Mouse (Mus musculus) yolk sac, embryonic 10.5 days (tissue): ENCODE results near the gene Pigk.

Source experiments
- DNase-seq: peaks from one replicate; pipeline ENCODE4 v3.0.0-alpha.2; 2017; ENCODE audit warnings: low spot score

Pigk gene

GRCm38 (mm10) chr3:152728238-152728637, 14.3 kb downstream of the Pigk start:
- DNase-seq: no peak

- no peak for DNase-seq
Observed at GRCm38 (mm10) chr3:152733011-152733410, 19.1 kb downstream of the Pigk start.

DNA sequence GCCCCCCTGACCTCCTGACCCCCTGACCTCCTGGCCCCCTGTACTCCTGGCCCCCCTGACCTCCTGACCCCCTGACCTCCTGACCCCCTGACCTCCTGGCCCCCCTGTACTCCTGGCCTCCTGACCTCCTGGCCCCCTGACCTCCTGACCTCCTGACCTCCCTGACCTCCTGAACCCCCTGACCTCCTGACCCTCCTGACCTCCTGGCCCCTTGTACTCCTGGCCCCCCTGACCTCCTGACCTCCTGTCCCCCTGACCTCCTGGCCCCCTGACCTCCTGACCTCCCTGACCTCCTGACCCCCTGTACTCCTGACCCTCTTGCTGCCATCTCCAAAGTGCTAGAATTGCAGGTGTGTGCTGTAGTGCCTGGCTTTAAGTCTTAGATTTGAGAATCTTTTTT, 19.6 kb downstream of the Pigk start:
- DNase-seq: no peak

DNA sequence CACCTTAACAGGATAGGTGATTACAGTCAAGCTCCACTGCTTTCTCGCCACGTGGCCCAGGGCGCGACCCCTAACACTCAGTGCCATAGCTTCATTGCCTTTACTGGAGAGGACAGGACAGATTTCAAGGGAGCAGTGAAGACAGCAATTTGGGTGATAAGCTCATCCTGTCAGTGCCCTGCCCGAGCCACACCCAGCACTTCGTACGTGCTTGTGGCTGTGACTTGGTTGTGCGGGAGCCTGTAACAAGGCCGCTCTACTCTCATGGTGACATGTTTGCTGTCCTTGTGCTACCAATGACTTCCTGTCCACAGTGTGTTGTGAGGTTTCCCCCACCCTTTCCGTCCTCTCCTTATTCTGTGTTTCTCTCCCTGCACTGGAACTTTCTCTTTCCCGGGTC, 20.2 kb downstream of the Pigk start:
- no peak for DNase-seq

GRCm38 (mm10) chr3:152735601-152736250, 21.8 kb downstream of the Pigk start:
- DNase-seq: no peak

DNA sequence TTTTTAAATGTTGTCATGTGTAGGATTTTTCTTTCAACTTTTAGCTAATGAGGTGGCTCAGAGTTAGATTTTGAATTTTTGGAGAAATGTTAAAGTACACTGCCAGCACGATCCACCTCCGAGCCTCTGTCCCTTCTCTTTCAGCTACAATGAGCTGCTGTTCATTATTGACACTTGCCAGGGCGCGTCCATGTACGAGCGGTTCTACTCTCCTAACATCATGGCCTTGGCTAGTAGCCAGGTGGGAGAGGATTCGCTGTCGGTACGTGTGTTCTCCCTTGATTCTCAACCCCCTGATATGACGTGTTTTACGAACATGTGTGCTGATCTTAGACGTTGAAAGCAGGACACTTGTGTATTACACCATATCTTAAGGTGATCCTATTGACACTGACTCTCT, 30.4 kb downstream of the Pigk start:
- no peak for DNase-seq

DNA sequence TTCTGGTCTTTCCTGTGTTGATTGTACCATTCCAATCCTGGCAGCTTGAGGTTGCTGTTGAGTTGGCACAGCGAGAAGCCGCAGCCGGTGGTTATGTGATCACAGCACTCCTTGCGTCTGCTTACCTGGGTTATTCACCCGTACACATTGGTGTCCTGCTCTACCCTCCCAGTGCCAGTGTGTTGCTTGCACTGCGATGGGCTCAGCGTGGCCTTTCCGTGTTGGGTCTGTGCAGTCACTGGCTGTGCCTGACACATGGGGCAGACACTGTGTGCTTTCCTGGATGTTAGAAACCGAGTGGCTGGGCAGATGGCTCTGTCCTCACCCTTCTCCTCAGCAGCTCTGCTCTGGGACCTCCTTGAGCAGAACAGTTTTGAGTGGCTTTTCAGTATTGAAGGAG, 31.7 kb downstream of the Pigk start:
- no peak for DNase-seq

- DNase-seq: peak; percentile 35
Observed at GRCm38 (mm10) chr3:152749461-152749871, 35.6 kb downstream of the Pigk start.

DNA sequence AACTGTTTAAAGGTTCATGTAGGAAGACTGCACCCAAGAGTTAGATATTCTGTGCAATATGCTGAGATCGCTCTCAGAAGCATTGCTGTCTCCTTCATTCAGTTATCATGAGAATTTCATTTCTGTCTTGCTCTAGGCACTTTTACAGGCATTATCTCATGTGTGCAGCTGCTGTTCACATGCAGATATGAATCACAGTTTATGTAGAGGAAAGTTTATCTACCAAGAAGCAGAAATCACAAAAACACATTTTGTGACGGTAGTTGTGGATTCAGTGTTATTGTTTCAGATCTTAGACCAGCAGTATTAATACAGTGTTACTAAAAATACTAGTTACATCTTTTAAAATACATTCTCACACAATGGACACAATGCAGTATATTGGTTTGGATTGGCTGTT, 36.0 kb downstream of the Pigk start:
- DNase-seq: no peak

GRCm38 (mm10) chr3:152752911-152753310, 39.0 kb downstream of the Pigk start:
- no peak for DNase-seq

- no peak for DNase-seq
Observed at GRCm38 (mm10) chr3:152753345-152753744, 39.4 kb downstream of the Pigk start.

- DNase-seq: peak; percentile 60
Observed at GRCm38 (mm10) chr3:152753920-152754764, 40.2 kb downstream of the Pigk start.

- DNase-seq: no peak
Observed at GRCm38 (mm10) chr3:152755515-152755914, 41.6 kb downstream of the Pigk start.

DNA sequence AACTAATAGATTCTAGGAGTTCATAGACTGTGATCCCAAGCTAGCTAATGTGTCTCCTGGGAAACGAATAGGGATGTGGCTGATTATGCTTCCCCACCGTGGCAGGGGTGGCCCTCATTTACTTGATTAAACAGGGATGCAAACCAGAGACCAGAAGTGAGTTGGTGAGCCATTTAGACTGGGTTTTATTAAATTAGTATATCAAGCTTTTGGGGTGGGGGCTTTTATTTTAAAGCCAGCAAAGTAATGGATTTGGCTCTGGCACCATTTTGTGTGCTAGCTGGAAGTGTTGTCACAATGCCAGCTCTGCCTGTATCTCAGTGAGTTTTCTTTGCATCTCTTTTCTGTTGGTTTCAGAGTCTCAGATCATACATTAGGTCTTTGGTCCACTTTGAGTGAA, 43.0 kb downstream of the Pigk start:
- DNase-seq: no peak

DNA sequence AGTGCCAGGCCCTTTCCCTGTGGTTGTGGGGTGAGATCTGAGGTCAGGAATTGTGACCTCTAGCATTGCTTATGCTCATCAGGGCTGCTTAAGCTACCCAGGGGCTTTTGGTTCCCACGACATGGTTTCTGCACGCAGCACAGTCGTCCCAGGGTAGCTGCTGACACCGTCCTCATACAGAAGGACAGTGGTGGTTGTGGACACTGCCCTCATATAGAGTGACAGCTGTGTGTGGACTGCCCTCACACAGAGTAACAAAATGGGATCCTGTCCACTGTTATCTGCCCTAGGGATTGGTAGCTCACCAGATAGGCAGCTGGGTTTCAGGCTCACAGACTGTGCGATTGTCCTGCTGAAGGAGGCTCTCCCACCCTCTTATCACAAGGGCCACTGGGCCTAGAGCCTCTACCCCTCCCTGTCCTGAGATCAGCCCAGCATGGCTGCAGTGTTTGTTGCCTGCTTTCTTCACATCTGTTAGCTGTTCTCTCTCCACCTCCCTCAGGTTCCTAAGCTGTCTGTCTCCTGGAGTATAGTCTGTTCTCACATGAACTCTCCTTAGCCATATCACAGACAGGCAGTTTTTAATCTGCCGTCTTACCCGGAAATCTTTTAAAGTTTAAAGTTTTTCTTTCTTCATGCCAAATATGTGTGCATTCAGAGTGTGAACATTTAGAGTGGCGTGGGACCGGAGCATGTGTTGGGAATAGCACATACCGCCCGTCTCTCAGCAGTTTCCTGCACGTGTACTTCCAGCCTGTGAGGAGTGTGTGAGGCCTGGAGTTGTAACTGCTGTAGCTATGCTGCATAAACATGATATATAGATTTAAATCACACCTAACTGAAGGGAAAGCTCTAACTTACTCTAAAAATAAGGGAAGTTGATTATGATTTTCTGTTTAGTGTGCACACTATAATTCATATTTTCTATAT, 43.8 kb downstream of the Pigk start:
- peak; percentile 18 for DNase-seq

GRCm38 (mm10) chr3:152758500-152759032, 44.7 kb downstream of the Pigk start:
- no peak for DNase-seq

DNA sequence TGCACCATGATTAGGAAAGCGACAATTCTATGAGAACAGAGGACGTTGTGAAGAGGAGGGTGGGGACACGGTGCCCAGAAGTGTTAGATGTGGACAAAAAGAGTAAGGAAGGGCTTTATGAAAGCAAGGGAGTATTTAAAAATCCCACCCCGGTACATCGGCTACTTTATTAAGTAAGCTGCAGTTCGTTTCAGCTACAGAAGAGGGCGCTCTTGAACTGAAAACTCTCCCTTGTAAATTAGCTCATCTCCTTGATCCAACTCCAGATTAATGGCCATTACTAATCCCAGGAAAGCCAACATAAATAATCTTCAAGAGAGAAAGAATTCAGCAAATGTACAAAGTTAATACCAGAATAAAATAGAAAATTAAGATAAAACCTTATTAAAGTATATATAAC, 47.2 kb downstream of the Pigk start:
- no peak for DNase-seq

- no peak for DNase-seq
Observed at GRCm38 (mm10) chr3:152761661-152762060, 47.8 kb downstream of the Pigk start.

DNA sequence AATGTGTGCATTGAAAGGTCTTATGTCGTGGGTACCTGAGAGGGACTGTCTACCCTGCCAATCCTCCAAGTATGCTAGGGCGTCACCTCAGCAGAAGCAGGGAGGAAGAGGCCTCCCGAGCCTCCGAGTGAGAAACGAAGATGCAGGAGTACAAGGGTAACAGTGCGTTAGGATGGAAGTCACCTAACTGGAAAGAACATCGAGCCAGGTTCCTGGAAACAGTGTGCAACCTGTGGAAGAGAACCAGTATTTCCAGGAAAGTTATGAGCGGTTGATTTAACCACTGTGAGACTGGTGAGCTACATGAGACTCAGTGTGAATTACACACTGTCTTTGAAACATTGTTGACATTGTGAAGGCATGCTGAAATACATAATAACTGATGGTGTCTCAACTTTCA, 48.4 kb downstream of the Pigk start:
- no peak for DNase-seq

DNA sequence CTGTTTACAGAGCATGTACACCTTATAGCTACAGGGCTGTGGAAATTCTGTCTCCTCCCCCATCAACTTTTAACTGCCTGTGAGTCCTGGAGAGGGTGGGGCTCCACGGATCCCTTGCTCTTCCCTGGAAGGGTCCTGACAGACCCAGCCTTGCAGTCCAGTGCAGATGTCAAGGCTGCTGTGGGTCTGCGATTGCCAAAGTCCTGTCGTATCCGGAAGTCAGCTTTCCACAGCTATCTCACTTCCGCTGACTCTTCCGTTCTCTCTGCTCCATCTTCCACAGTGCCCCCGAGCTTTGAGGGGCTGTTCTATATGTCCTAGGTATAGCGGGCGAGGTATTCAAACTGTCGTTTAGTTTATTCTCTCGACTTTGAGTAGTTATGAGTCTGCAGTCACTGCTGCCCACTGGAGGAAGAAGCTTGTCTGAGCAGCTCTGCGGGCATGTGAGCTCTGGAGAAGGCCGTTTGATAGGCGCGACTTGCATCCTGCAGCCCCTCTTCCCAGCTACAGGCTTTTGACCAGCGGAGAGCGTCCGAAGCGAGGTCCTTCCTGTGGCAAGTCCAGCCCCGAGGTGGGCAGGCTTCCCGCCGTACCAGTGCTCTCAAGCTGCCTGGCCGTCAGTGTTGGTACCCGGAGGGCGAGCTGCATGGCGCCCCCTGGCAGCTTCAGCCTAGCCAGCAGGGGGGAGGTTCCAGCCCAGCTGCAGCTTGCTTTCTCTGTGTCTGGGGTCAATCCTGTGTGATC, 49.4 kb downstream of the Pigk start:
- peak; percentile 53 for DNase-seq

DNA sequence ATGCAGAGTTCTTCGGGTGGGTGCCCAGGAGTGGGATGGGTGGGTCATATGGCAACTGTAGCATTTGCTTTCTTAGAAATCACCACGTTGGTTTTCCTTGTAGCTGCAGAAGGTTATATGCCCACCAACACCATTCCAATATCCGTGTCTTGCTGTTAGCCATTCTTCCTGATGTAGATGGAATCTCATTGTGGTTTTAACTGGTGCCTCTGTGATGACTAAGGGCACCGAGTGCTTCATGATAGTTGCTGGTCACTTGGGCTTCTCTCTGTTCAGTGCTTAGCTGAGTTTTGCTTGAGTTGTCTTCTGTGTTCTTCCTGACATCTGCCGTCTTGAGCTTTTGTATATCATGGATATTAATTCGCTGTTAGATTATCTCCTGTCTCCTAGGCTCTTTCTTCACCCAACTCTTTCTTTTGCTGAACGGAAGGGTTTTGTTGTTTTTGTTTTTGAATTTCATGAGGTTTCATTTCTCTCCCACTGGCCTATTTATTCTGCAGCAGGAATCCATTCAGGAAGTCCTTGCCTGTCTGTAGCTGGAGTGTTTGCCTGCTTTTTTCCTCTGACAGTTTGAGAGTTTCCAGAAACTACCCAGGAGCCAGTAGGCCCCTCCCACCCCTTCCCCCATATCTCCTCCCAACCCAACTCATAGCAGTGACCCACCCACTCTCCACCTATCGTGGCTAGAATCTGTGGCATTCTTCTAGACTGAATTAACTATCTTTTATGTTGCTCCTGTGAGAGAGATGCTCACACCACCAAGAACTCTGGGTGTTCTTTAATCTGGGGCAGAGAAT, 50.8 kb downstream of the Pigk start:
- DNase-seq: peak; percentile 64
